Comparison of ENCODE assay signal across 18 mouse cellular contexts in the genomic region with DNA sequence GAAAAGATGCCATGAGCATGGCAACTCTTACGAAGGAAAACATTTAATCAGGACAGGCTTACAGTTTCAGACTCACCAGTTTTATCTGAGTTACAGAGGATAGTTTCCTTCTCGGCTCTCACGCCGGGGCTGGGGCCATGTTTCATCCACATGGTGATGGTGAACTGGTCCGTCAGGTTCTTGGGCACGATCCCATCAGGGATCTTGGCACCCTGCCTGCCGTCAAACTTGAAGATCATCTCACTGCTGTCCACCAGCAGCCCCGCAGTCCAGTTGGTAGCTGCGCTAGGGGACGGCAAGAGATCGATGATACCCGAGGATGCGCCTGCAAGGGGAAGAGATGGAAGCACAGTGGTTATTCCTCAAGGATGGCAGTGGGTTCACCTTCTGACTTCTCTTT.
DNase-seq lines count a peak whose midpoint lies in the region; ATAC-seq lines count a peak whose summit lies in the region.
"Had no signal": no experiment of that assay in that cellular context is flagged by ENCODE, and none has a peak within 500 bp of the region (broad histone marks: within the 10 kb centered on the region; RNA-seq: fewer than 3 reads in every experiment).

No protein-coding gene starts in this region.

- no peaks in the 10 kb centered on the region for H3K36me3 ChIP-seq in liver, embryonic 12.5 days
- H3K36me3 ChIP-seq: embryonic facial prominence, embryonic 12.5 days; forebrain, embryonic 15.5 days; heart, embryonic 15.5 days had no signal

- no peak overlapping the region for H3K27ac ChIP-seq in liver, embryonic 12.5 days
- H3K27ac ChIP-seq: embryonic facial prominence, embryonic 12.5 days; forebrain, embryonic 15.5 days; heart, adult 2 months; heart, embryonic 15.5 days; hindbrain, embryonic 14.5 days had no signal

- no peak overlapping the region for H3K4me3 ChIP-seq in liver, embryonic 12.5 days
- H3K4me3 ChIP-seq: embryonic facial prominence, embryonic 12.5 days; forebrain, embryonic 15.5 days; heart, adult 2 months; heart, embryonic 15.5 days had no signal

- no peaks in the 10 kb centered on the region for H3K27me3 ChIP-seq in liver, embryonic 12.5 days (replicated peaks)
- H3K27me3 ChIP-seq: CH12.LX; embryonic facial prominence, embryonic 12.5 days; forebrain, embryonic 15.5 days; heart, embryonic 15.5 days; Patski had no signal

- WGBS in liver, embryonic 12.5 days (ENCODE audit: insufficient replicate concordance), result 79% methylated on average over 13 of the region's 13 CpGs

- no peaks in the 10 kb centered on the region for H3K4me1 ChIP-seq in liver, embryonic 12.5 days
- H3K4me1 ChIP-seq: embryonic facial prominence, embryonic 12.5 days; heart, embryonic 15.5 days had no signal

- H3K9me3 ChIP-seq in liver, embryonic 12.5 days (replicated peaks), result no peaks in the 10 kb centered on the region
- H3K9me3 ChIP-seq: embryonic facial prominence, embryonic 12.5 days; forebrain, embryonic 15.5 days; heart, embryonic 15.5 days had no signal

- H3K9ac ChIP-seq in liver, embryonic 12.5 days, result no peak overlapping the region
- H3K9ac ChIP-seq: embryonic facial prominence, embryonic 12.5 days; forebrain, embryonic 15.5 days; heart, embryonic 15.5 days; hindbrain, embryonic 14.5 days had no signal

- DNase-seq in gastrocnemius, postnatal 10 days, result peak; percentile 11
- DNase-seq in gastrocnemius, postnatal 14 days, result no peak
- DNase-seq in liver, result peak; percentile 3
- peak; percentile 45 for DNase-seq in testis, postnatal 10 days (ENCODE audit: low spot score)
- no peak for DNase-seq in testis, postnatal 14 days (ENCODE audit: low spot score)
- DNase-seq: adrenal gland, postnatal 14 days; cerebellum, adult 11-12 months; heart, adult 2 months; heart, postnatal 14 days had no signal

- H3K4me2 ChIP-seq in liver, embryonic 12.5 days, result no peak overlapping the region
- H3K4me2 ChIP-seq: embryonic facial prominence, embryonic 12.5 days; forebrain, embryonic 15.5 days; heart, embryonic 11.5 days; heart, embryonic 15.5 days; hindbrain, embryonic 14.5 days had no signal

- ATAC-seq in liver, embryonic 12.5 days, result no peak
- ATAC-seq: activated CD4-positive, CD25-positive, alpha-beta regulatory T cell, adult 4 months; forebrain, embryonic 15.5 days; Patski had no signal

- intact Hi-C loops in gastrocnemius, postnatal 14 days (cut with DNase I; ENCODE audit: low total_unique reads), result no loop called here

Comparison
In these comparisons a context has a peak if more than half of its experiments do, and no peak if none do; other contexts are left out.
1. DNase-seq: peak in gastrocnemius, postnatal 10 days (single experiment), liver (single experiment) and testis, postnatal 10 days (single experiment); none in gastrocnemius, postnatal 14 days (single experiment) and testis, postnatal 14 days (single experiment).